Mouse (Mus musculus): ENCODE data around the gene Cd19.
"Not testable (repeated sequence)": the region's sequence is repeated elsewhere in the genome, so short reads cannot be mapped to it uniquely, and the experiment has no call there.

The Cd19 gene

GRCm38 (mm10) chr7:126436851-126437250 is 22.2 kb upstream of the Cd19 start:
- in situ Hi-C loops (cut with MboI; ENCODE audit: unreplicated experiment in 2 of 2) = loop anchor here (5.0 kb wide), 3 partner anchors 35 to 90 kb away; partner anchors contain the start of gene Nfatc2ip (in 2 of the 2)

GRCm38 (mm10) chr7:126435801-126436200 is 21.1 kb upstream of the Cd19 start:
- in situ Hi-C loops (cut with MboI; ENCODE audit: unreplicated experiment in 2 of 2) = loop anchor here (5.0 kb wide), 3 partner anchors 36 to 92 kb away; partner anchors contain the start of gene Nfatc2ip (in 2 of the 2)

- in situ Hi-C loops (cut with MboI; ENCODE audit: unreplicated experiment in 2 of 2) = loop anchor here (5.0 kb wide), 3 partner anchors 37 to 93 kb away; partner anchors contain the start of gene Nfatc2ip (in 2 of the 2)
Measured at GRCm38 (mm10) chr7:126434726-126435125, 20.0 kb upstream of the Cd19 start.

- in situ Hi-C loops (cut with MboI; ENCODE audit: unreplicated experiment in 2 of 2) = no loop called here
Measured at GRCm38 (mm10) chr7:126430167-126430566, 15.5 kb upstream of the Cd19 start.

- in situ Hi-C loops (cut with MboI; ENCODE audit: unreplicated experiment in 2 of 2) = no loop called here
Measured at GRCm38 (mm10) chr7:126429503-126429898, 14.8 kb upstream of the Cd19 start.

- in situ Hi-C loops (cut with MboI; ENCODE audit: unreplicated experiment in 2 of 2) = no loop called here
Measured at GRCm38 (mm10) chr7:126428631-126429502, 14.2 kb upstream of the Cd19 start, which contains the start of gene Rabep2. Gene Rabep2 (plus strand): TSS chr7:126428759.

- in situ Hi-C loops (cut with MboI; ENCODE audit: unreplicated experiment in 2 of 2) = no loop called here
Measured at GRCm38 (mm10) chr7:126428154-126428553, 13.5 kb upstream of the Cd19 start.

GRCm38 (mm10) chr7:126427323-126427860 is 12.7 kb upstream of the Cd19 start:
- in situ Hi-C loops (cut with MboI; ENCODE audit: unreplicated experiment in 2 of 2) = no loop called here

- in situ Hi-C loops (cut with MboI; ENCODE audit: unreplicated experiment in 2 of 2) = no loop called here
Measured at GRCm38 (mm10) chr7:126424161-126424560, 9.5 kb upstream of the Cd19 start.

- in situ Hi-C loops (cut with MboI; ENCODE audit: unreplicated experiment in 2 of 2) = no loop called here
Measured at GRCm38 (mm10) chr7:126421756-126422155, 7.1 kb upstream of the Cd19 start.

GRCm38 (mm10) chr7:126418496-126418895 is 3.8 kb upstream of the Cd19 start:
- in situ Hi-C loops (cut with MboI; ENCODE audit: unreplicated experiment in 2 of 2) = no loop called here

- in situ Hi-C loops (cut with MboI; ENCODE audit: unreplicated experiment in 2 of 2) = no loop called here
Measured at GRCm38 (mm10) chr7:126417606-126418005, 2.9 kb upstream of the Cd19 start.

- in situ Hi-C loops (cut with MboI; ENCODE audit: unreplicated experiment in 2 of 2) = no loop called here
Measured at GRCm38 (mm10) chr7:126417045-126417444, 2.4 kb upstream of the Cd19 start.

GRCm38 (mm10) chr7:126416615-126417014 is 1.9 kb upstream of the Cd19 start:
- in situ Hi-C loops (cut with MboI; ENCODE audit: unreplicated experiment in 2 of 2) = no loop called here

GRCm38 (mm10) chr7:126411061-126411460 is 3.6 kb downstream of the Cd19 start:
- in situ Hi-C loops (cut with MboI; ENCODE audit: unreplicated experiment in 2 of 2) = no loop called here

GRCm38 (mm10) chr7:126408686-126409085 is 6.0 kb downstream of the Cd19 start:
- in situ Hi-C loops (cut with MboI; ENCODE audit: unreplicated experiment in 2 of 2) = no loop called here

GRCm38 (mm10) chr7:126402518-126402917 is 12.2 kb downstream of the Cd19 start:
- in situ Hi-C loops (cut with MboI; ENCODE audit: unreplicated experiment in 2 of 2) = not testable (repeated sequence)

- in situ Hi-C loops (cut with MboI; ENCODE audit: unreplicated experiment in 2 of 2) = loop anchor here (5.0 kb wide), 2 partner anchors 38 to 73 kb away; no protein-coding TSS in a partner anchor
Measured at GRCm38 (mm10) chr7:126399548-126399947, 15.1 kb downstream of the Cd19 start.

GRCm38 (mm10) chr7:126397822-126398221 is 16.9 kb downstream of the Cd19 start:
- in situ Hi-C loops (cut with MboI; ENCODE audit: unreplicated experiment in 2 of 2) = loop anchor here (5.0 kb wide), 2 partner anchors 39 to 74 kb away; no protein-coding TSS in a partner anchor

GRCm38 (mm10) chr7:126397221-126397620 is 17.5 kb downstream of the Cd19 start:
- in situ Hi-C loops (cut with MboI; ENCODE audit: unreplicated experiment in 2 of 2) = loop anchor here (5.0 kb wide), 2 partner anchors 40 to 75 kb away; no protein-coding TSS in a partner anchor

Data from v-Abl transformed pro-B cells (cell line).